Mouse (Mus musculus): ENCODE data around the gene Tmem200b. TPM values are rescaled to one million over a fixed set of nuclear protein-coding genes. Genes with fewer than 3 reads are reported as not detected.

Tmem200b gene
- polyA plus RNA-seq, 1 experiment: 26.3 TPM

- DNase-seq: no peak
- 72% methylated on average over 2 of the region's 2 CpGs for WGBS
- Histone ChIP-seq H3K27ac (ENCODE audit: insufficient read depth, low read length) (0 out of 2 replicates have a peak overlapping the region, but pooled peaks have one; percentile 50), H3K27me3 (ENCODE audit: control insufficient read depth, insufficient read depth, low read length) (no peaks in the 10 kb centered on the region), H3K4me3 (replicated peaks; ENCODE audit: insufficient read depth, low read depth, low read length) (no peak overlapping the region), H3K4me1 (ENCODE audit: control insufficient read depth, insufficient read depth, low read length) (peaks cover 22% of the 10 kb centered on the region)
- TF ChIP-seq POLR2A (IDR thresholded peaks at IDR 0.05; ENCODE audit: borderline replicate concordance, insufficient read depth, low read length) (no peak), CTCF (IDR thresholded peaks at IDR 0.05; ENCODE audit: borderline replicate concordance, insufficient read depth, low read depth, low read length) (no peak)
Observed at GRCm38 (mm10) chr4:131939459-131939858, 17.9 kb downstream of the Tmem200b start.

DNA sequence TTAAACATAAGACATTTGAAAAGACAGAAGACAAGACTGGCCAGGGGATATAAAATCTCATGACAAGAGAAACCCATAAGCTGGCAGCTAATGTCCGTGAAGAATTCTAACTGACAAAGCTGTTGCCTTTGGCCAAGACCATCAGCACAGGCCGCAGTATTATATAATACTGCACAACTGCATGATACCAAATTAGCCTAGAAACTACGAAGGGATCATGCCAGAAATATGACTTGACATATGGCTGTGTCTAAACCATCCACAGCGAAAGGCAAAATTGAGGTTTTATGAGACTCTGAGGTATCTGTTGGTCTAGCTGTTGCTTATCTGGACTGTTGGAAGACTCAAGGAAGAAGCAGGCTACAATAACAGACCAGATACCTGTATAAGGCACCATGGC is 19.3 kb downstream of the Tmem200b start:
- no peak for TF ChIP-seq POLR2A (IDR thresholded peaks at IDR 0.05; ENCODE audit: borderline replicate concordance, insufficient read depth, low read length)
- no peak for TF ChIP-seq CTCF (IDR thresholded peaks at IDR 0.05; ENCODE audit: borderline replicate concordance, insufficient read depth, low read depth, low read length)
- DNase-seq: peak in 1 of 2 experiments; percentile 79
- Histone ChIP-seq H3K27me3 (ENCODE audit: control insufficient read depth, insufficient read depth, low read length) (no peaks in the 10 kb centered on the region), H3K4me3 (replicated peaks; ENCODE audit: insufficient read depth, low read depth, low read length) (no peak overlapping the region), H3K27ac (ENCODE audit: insufficient read depth, low read length) (no peak overlapping the region), H3K4me1 (ENCODE audit: control insufficient read depth, insufficient read depth, low read length) (peaks cover 22% of the 10 kb centered on the region)
- 16% methylated on average over 4 of the region's 4 CpGs for WGBS

DNA sequence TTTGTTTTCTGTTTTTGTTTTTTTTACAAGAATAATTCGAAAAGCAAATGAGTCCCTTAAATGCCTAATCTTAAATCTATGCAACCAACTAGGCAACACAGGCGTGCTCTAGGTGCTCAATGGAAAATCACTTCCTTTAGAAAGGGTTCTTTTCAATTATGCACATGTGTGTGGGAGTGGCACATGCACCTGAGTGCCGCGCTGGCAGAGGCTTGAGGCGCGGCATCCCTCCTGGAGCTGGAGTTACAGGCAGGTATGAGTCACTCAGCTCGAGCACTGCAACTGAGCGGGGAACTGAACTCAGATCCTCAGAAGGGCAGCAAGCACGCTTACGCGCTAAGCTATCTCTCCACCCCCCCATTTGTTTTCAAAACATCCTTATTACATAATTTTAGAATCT is 26.3 kb downstream of the Tmem200b start:
- H3K27me3 ChIP-seq (ENCODE audit: control insufficient read depth, insufficient read depth, low read length): no peaks in the 10 kb centered on the region
- H3K27ac ChIP-seq (ENCODE audit: insufficient read depth, low read length): no peak overlapping the region
- no peak for TF ChIP-seq POLR2A (IDR thresholded peaks at IDR 0.05; ENCODE audit: borderline replicate concordance, insufficient read depth, low read length)
- TF ChIP-seq CTCF (IDR thresholded peaks at IDR 0.05; ENCODE audit: borderline replicate concordance, insufficient read depth, low read depth, low read length): no peak
- H3K4me1 ChIP-seq (ENCODE audit: control insufficient read depth, insufficient read depth, low read length): no peaks in the 10 kb centered on the region
- WGBS: 88% methylated on average over 11 of the region's 11 CpGs
- H3K4me3 ChIP-seq (replicated peaks; ENCODE audit: insufficient read depth, low read depth, low read length): no peak overlapping the region
- peak in 1 of 2 experiments; percentile 14 for DNase-seq

GRCm38 (mm10) chr4:131949903-131950302 is 28.3 kb downstream of the Tmem200b start:
- no peak for DNase-seq
- H3K27me3 ChIP-seq (ENCODE audit: control insufficient read depth, insufficient read depth, low read length): no peaks in the 10 kb centered on the region
- no peaks in the 10 kb centered on the region for H3K4me1 ChIP-seq (ENCODE audit: control insufficient read depth, insufficient read depth, low read length)
- 57% methylated on average over 5 of the region's 5 CpGs for WGBS
- TF ChIP-seq CTCF (IDR thresholded peaks at IDR 0.05; ENCODE audit: borderline replicate concordance, insufficient read depth, low read depth, low read length) (no peak), POLR2A (IDR thresholded peaks at IDR 0.05; ENCODE audit: borderline replicate concordance, insufficient read depth, low read length) (no peak)
- no peak overlapping the region for H3K27ac ChIP-seq (ENCODE audit: insufficient read depth, low read length)
- no peak overlapping the region for H3K4me3 ChIP-seq (replicated peaks; ENCODE audit: insufficient read depth, low read depth, low read length)

DNA sequence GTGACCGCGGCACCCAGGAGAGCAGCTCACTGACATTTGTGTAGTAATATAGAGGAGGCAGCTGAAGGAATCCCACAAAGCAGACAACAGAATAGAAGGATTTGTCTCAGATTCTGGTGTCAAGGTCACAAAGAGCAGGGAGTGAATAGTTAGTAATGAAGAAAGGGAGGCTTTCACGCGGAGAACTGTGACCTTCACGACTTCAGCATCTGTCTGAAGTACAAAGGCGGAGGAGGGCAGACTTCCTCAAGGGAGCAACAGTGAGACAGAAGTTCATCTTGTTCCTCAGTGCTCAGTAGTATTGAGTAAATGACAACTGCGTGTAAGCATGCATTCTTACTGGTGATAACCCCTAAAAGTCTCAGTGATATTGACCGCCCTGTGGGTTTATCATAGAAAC is 29.1 kb downstream of the Tmem200b start:
- no peak for DNase-seq
- no peaks in the 10 kb centered on the region for H3K4me1 ChIP-seq (ENCODE audit: control insufficient read depth, insufficient read depth, low read length)
- TF ChIP-seq CTCF (IDR thresholded peaks at IDR 0.05; ENCODE audit: borderline replicate concordance, insufficient read depth, low read depth, low read length) (no peak), POLR2A (IDR thresholded peaks at IDR 0.05; ENCODE audit: borderline replicate concordance, insufficient read depth, low read length) (no peak)
- no peaks in the 10 kb centered on the region for H3K27me3 ChIP-seq (ENCODE audit: control insufficient read depth, insufficient read depth, low read length)
- WGBS: 75% methylated on average over 8 of the region's 8 CpGs
- H3K27ac ChIP-seq (ENCODE audit: insufficient read depth, low read length): no peak overlapping the region
- H3K4me3 ChIP-seq (replicated peaks; ENCODE audit: insufficient read depth, low read depth, low read length): no peak overlapping the region

DNA sequence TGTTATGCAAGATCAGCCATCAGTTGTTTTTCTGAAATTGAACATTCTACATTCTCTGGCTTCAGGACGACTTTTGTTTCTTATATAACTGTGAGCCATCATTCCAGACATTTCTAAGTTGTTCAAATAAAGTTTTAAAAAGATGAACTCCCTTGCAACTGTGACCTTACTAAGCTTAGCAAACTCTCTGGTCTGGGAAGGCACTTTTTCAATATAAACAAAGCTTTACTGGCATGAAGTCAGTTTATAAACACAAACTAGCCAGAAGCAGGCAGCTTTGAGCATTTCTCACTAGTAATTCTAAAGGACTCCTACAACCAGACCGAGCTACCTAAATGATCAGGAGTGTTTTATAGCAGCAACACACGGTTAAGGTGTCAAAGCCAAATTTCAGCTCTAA is 35.6 kb downstream of the Tmem200b start:
- no peak overlapping the region for H3K4me3 ChIP-seq (replicated peaks; ENCODE audit: insufficient read depth, low read depth, low read length)
- WGBS: 86% methylated on average over 3 of the region's 3 CpGs
- TF ChIP-seq POLR2A (IDR thresholded peaks at IDR 0.05; ENCODE audit: borderline replicate concordance, insufficient read depth, low read length) (no peak), CTCF (IDR thresholded peaks at IDR 0.05; ENCODE audit: borderline replicate concordance, insufficient read depth, low read depth, low read length) (no peak)

GRCm38 (mm10) chr4:131968873-131969272 is 47.3 kb downstream of the Tmem200b start:
- WGBS: 92% methylated on average over 2 of the region's 2 CpGs
- Histone ChIP-seq H3K4me1 (ENCODE audit: control insufficient read depth, insufficient read depth, low read length) (no peaks in the 10 kb centered on the region), H3K27me3 (ENCODE audit: control insufficient read depth, insufficient read depth, low read length) (no peaks in the 10 kb centered on the region), H3K27ac (ENCODE audit: insufficient read depth, low read length) (no peak overlapping the region), H3K4me3 (replicated peaks; ENCODE audit: insufficient read depth, low read depth, low read length) (no peak overlapping the region)
- no peak for DNase-seq
- TF ChIP-seq POLR2A (IDR thresholded peaks at IDR 0.05; ENCODE audit: borderline replicate concordance, insufficient read depth, low read length) (no peak), CTCF (IDR thresholded peaks at IDR 0.05; ENCODE audit: borderline replicate concordance, insufficient read depth, low read depth, low read length) (no peak)

More for the DNA sequence above, 35.6 kb downstream of the Tmem200b start:
- no peak overlapping the region for H3K27ac ChIP-seq (ENCODE audit: insufficient read depth, low read length)
- H3K4me1 ChIP-seq (ENCODE audit: control insufficient read depth, insufficient read depth, low read length): no peaks in the 10 kb centered on the region
- H3K27me3 ChIP-seq (ENCODE audit: control insufficient read depth, insufficient read depth, low read length): no peaks in the 10 kb centered on the region
- no peak for DNase-seq

DNA sequence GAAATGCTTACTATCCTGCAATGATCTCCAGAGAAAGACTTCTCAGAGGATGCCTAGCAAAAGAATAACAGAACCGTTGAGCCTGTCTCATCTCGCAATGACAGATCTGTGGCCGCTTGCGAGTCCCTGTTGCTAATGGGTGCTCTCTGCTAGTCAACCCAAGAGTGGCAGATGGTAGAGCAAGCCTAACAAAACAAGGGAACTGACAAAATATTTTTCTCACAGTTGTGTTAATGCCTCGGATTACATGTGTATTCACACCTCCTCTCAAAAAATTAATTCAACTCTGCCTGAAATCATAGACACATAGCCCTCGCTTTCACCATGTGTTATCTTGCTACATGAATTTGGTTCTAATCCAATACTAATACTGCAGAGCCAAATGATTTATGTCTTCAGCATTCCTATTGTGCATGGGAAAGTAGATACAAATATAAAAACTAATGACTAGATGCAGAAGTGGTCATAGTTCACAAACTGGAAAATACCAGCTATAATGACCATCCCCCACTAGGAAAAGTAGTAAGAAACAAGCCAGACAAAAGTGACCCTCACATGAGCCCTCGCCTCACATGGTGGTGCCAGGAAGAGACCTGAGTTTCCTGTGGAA is 48.8 kb downstream of the Tmem200b start:
- 49% methylated on average over 7 of the region's 7 CpGs for WGBS
- no peak for DNase-seq
- TF ChIP-seq POLR2A (IDR thresholded peaks at IDR 0.05; ENCODE audit: borderline replicate concordance, insufficient read depth, low read length) (no peak), CTCF (IDR thresholded peaks at IDR 0.05; ENCODE audit: borderline replicate concordance, insufficient read depth, low read depth, low read length) (no peak)

More for the DNA sequence above, 48.8 kb downstream of the Tmem200b start:
- Histone ChIP-seq H3K4me1 (ENCODE audit: control insufficient read depth, insufficient read depth, low read length) (no peaks in the 10 kb centered on the region), H3K27ac (ENCODE audit: insufficient read depth, low read length) (no peak overlapping the region), H3K4me3 (replicated peaks; ENCODE audit: insufficient read depth, low read depth, low read length) (no peak overlapping the region), H3K27me3 (ENCODE audit: control insufficient read depth, insufficient read depth, low read length) (no peaks in the 10 kb centered on the region)

Other genes starting within 250 kb of the Tmem200b start
- 46.1 and 47.3 TPM in 2 replicates for gene Ptpru, start 83.5 kb upstream of the Tmem200b start, polyA plus RNA-seq (2012; rRNA removed)
- 41.0 and 43.8 TPM in 2 replicates for gene Mecr, start 78.3 kb upstream of the Tmem200b start, polyA plus RNA-seq (2012; rRNA removed)
- gene Srsf4, start 48.2 kb upstream of the Tmem200b start, polyA plus RNA-seq (2012; rRNA removed): 77.6 and 81.9 TPM in 2 replicates
- 0.15 and 0.24 TPM in 2 replicates for gene Gm10300, start 152.9 kb downstream of the Tmem200b start, polyA plus RNA-seq (2012; rRNA removed)
- gene Epb41, start 153.6 kb downstream of the Tmem200b start, polyA plus RNA-seq (2012; rRNA removed): 174 and 192 TPM in 2 replicates
- gene Oprd1, start 222.7 kb downstream of the Tmem200b start, polyA plus RNA-seq (2012; rRNA removed): 2.4 and 3.0 TPM in 2 replicates

Measured in cerebellum, adult 2 months (tissue).